Mouse (Mus musculus): ENCODE results near the gene Plekhg4. TPM values are rescaled to one million over a fixed set of nuclear protein-coding genes. Genes with fewer than 3 reads are reported as not detected.

Plekhg4 gene
- polyA plus RNA-seq, 1 experiment: 0.41 TPM

- WGBS: 70% methylated on average over 8 of the region's 8 CpGs
- H3K27ac ChIP-seq (ENCODE audit: insufficient read depth, low read depth, low read length): no peak overlapping the region
- TF ChIP-seq POLR2A (IDR thresholded peaks at IDR 0.05; ENCODE audit: low read depth, low read length) (no peak), CTCF (IDR thresholded peaks at IDR 0.05; ENCODE audit: extremely low read depth, insufficient read length, insufficient replicate concordance, low read depth, low read length) (no peak)
- no peaks in the 10 kb centered on the region for H3K27me3 ChIP-seq (ENCODE audit: control insufficient read depth, insufficient read depth, low read length)
- no peaks in the 10 kb centered on the region for H3K36me3 ChIP-seq (ENCODE audit: control insufficient read depth, insufficient read depth, low read length)
- H3K4me3 ChIP-seq (ENCODE audit: low read depth, low read length): no peak overlapping the region
- no peaks in the 10 kb centered on the region for H3K4me1 ChIP-seq (ENCODE audit: control insufficient read depth, insufficient read depth, insufficient read length, low read length)
These were observed 30.4 kb downstream of the Plekhg4 start for GRCm38 (mm10) chr8:105403467-105403866.

GRCm38 (mm10) chr8:105404496-105404895, 31.4 kb downstream of the Plekhg4 start:
- WGBS: 70% methylated on average over 1 of the region's 1 CpGs
- H3K36me3 ChIP-seq (ENCODE audit: control insufficient read depth, insufficient read depth, low read length): no peaks in the 10 kb centered on the region
- no peaks in the 10 kb centered on the region for H3K4me1 ChIP-seq (ENCODE audit: control insufficient read depth, insufficient read depth, insufficient read length, low read length)
- no peak for TF ChIP-seq CTCF (IDR thresholded peaks at IDR 0.05; ENCODE audit: extremely low read depth, insufficient read length, insufficient replicate concordance, low read depth, low read length)
- TF ChIP-seq POLR2A (IDR thresholded peaks at IDR 0.05; ENCODE audit: low read depth, low read length): no peak
- no peaks in the 10 kb centered on the region for H3K27me3 ChIP-seq (ENCODE audit: control insufficient read depth, insufficient read depth, low read length)
- no peak overlapping the region for H3K27ac ChIP-seq (ENCODE audit: insufficient read depth, low read depth, low read length)
- H3K4me3 ChIP-seq (ENCODE audit: low read depth, low read length): no peak overlapping the region

- WGBS: 61% methylated on average over 10 of the region's 10 CpGs
- no peak overlapping the region for H3K27ac ChIP-seq (ENCODE audit: insufficient read depth, low read depth, low read length)
- no peak overlapping the region for H3K4me3 ChIP-seq (ENCODE audit: low read depth, low read length)
- no peaks in the 10 kb centered on the region for H3K4me1 ChIP-seq (ENCODE audit: control insufficient read depth, insufficient read depth, insufficient read length, low read length)
- no peaks in the 10 kb centered on the region for H3K36me3 ChIP-seq (ENCODE audit: control insufficient read depth, insufficient read depth, low read length)
- TF ChIP-seq POLR2A (IDR thresholded peaks at IDR 0.05; ENCODE audit: low read depth, low read length): no peak
- no peak for TF ChIP-seq CTCF (IDR thresholded peaks at IDR 0.05; ENCODE audit: extremely low read depth, insufficient read length, insufficient replicate concordance, low read depth, low read length)
- H3K27me3 ChIP-seq (ENCODE audit: control insufficient read depth, insufficient read depth, low read length): no peaks in the 10 kb centered on the region
These were observed 33.3 kb downstream of the Plekhg4 start for GRCm38 (mm10) chr8:105406416-105406815.

- no peak overlapping the region for H3K27ac ChIP-seq (ENCODE audit: insufficient read depth, low read depth, low read length)
- no peak overlapping the region for H3K4me3 ChIP-seq (ENCODE audit: low read depth, low read length)
- TF ChIP-seq CTCF (IDR thresholded peaks at IDR 0.05; ENCODE audit: extremely low read depth, insufficient read length, insufficient replicate concordance, low read depth, low read length): no peak
- TF ChIP-seq POLR2A (IDR thresholded peaks at IDR 0.05; ENCODE audit: low read depth, low read length): no peak
- no peaks in the 10 kb centered on the region for H3K4me1 ChIP-seq (ENCODE audit: control insufficient read depth, insufficient read depth, insufficient read length, low read length)
- 63% methylated on average over 7 of the region's 7 CpGs for WGBS
- no peaks in the 10 kb centered on the region for H3K36me3 ChIP-seq (ENCODE audit: control insufficient read depth, insufficient read depth, low read length)
- peaks cover 6% of the 10 kb centered on the region for H3K27me3 ChIP-seq (ENCODE audit: control insufficient read depth, insufficient read depth, low read length)
These were observed 35.3 kb downstream of the Plekhg4 start for GRCm38 (mm10) chr8:105408331-105408730.

- Histone ChIP-seq H3K4me1 (ENCODE audit: control insufficient read depth, insufficient read depth, insufficient read length, low read length) (peaks cover 3% of the 10 kb centered on the region; the same call in 1 of the 2 replicates), H3K36me3 (ENCODE audit: control insufficient read depth, insufficient read depth, low read length) (no peaks in the 10 kb centered on the region), H3K27ac (ENCODE audit: insufficient read depth, low read depth, low read length) (no peak overlapping the region), H3K27me3 (ENCODE audit: control insufficient read depth, insufficient read depth, low read length) (peaks cover 16% of the 10 kb centered on the region), H3K4me3 (ENCODE audit: low read depth, low read length) (no peak overlapping the region)
- 87% methylated on average over 6 of the region's 6 CpGs for WGBS
- TF ChIP-seq POLR2A (IDR thresholded peaks at IDR 0.05; ENCODE audit: low read depth, low read length) (no peak), CTCF (IDR thresholded peaks at IDR 0.05; ENCODE audit: extremely low read depth, insufficient read length, insufficient replicate concordance, low read depth, low read length) (no peak)
These were observed 36.9 kb downstream of the Plekhg4 start for GRCm38 (mm10) chr8:105409947-105410346.

- H3K27me3 ChIP-seq (ENCODE audit: control insufficient read depth, insufficient read depth, low read length): peaks cover 16% of the 10 kb centered on the region
- no peaks in the 10 kb centered on the region for H3K36me3 ChIP-seq (ENCODE audit: control insufficient read depth, insufficient read depth, low read length)
- no peak within 1 kb of the TSS for H3K27ac ChIP-seq (ENCODE audit: insufficient read depth, low read depth, low read length)
- TF ChIP-seq POLR2A (IDR thresholded peaks at IDR 0.05; ENCODE audit: low read depth, low read length) (no peak), CTCF (IDR thresholded peaks at IDR 0.05; ENCODE audit: extremely low read depth, insufficient read length, insufficient replicate concordance, low read depth, low read length) (0 out of 2 replicates have a peak, but pooled peaks have one; percentile 36)
- 2% methylated on average over 34 of the region's 34 CpGs for whole genome bisulfite sequencing
- H3K4me1 ChIP-seq (ENCODE audit: control insufficient read depth, insufficient read depth, insufficient read length, low read length): peaks cover 3% of the 10 kb centered on the region; the same call in 1 of the 2 replicates
- H3K4me3 ChIP-seq (ENCODE audit: low read depth, low read length): peak within 1 kb of the TSS; percentile 46
These were observed 40.3 kb downstream of the Plekhg4 start, which contains the start of the genes Kctd19 and Lrrc36 for GRCm38 (mm10) chr8:105413391-105413790. TSS of gene Kctd19 (minus strand) at chr8:105413502. TSS of gene Lrrc36 (plus strand) at chr8:105413571.

- TF ChIP-seq POLR2A (IDR thresholded peaks at IDR 0.05; ENCODE audit: low read depth, low read length) (no peak), CTCF (IDR thresholded peaks at IDR 0.05; ENCODE audit: extremely low read depth, insufficient read length, insufficient replicate concordance, low read depth, low read length) (no peak)
- Histone ChIP-seq H3K27me3 (ENCODE audit: control insufficient read depth, insufficient read depth, low read length) (peaks cover 7% of the 10 kb centered on the region), H3K27ac (ENCODE audit: insufficient read depth, low read depth, low read length) (no peak overlapping the region), H3K4me3 (ENCODE audit: low read depth, low read length) (no peak overlapping the region), H3K4me1 (ENCODE audit: control insufficient read depth, insufficient read depth, insufficient read length, low read length) (no peaks in the 10 kb centered on the region), H3K36me3 (ENCODE audit: control insufficient read depth, insufficient read depth, low read length) (no peaks in the 10 kb centered on the region)
- WGBS: 91% methylated on average over 2 of the region's 2 CpGs
These were observed 45.9 kb downstream of the Plekhg4 start for GRCm38 (mm10) chr8:105418992-105419391.
